Comparison of ENCODE assay signal across 19 mouse cellular contexts in the genomic region with DNA sequence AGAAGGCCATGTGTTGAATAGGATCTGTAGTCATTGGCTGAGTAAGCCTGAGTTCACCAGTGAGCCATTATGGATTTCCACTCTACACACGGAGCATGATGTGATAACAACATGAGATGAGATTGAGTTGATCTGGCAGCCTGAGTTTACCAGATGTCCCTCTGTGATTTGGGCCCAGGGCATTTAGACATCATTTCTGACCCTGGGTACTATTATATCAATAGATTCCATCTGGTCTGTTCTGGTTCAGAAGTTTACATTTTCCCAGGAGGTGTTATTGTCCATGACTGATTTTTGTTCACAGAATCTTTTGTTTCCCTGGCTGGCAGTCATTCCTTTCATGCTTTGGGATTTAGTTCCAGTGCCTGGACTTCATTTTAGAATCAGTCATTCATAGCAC.
DNase-seq lines count a peak whose midpoint lies in the region; ATAC-seq and TF ChIP-seq lines count a peak whose summit lies in the region.
"Had no signal": no experiment of that assay in that cellular context is flagged by ENCODE, and none has a peak within 500 bp of the region (broad histone marks: within the 10 kb centered on the region; RNA-seq: fewer than 3 reads in every experiment).

No protein-coding gene starts in this region.

- H3K27ac ChIP-seq in kidney, postnatal 0 days: no peak overlapping the region
- H3K27ac ChIP-seq in kidney, embryonic 15.5 days: no peak overlapping the region
- no peak overlapping the region for H3K27ac ChIP-seq in neural tube, embryonic 13.5 days (replicated peaks)
- no peak overlapping the region for H3K27ac ChIP-seq in neural tube, embryonic 15.5 days (replicated peaks)
- no peak overlapping the region for H3K27ac ChIP-seq in hindbrain, embryonic 16.5 days (ENCODE audit: low read depth, low read length)
- H3K27ac ChIP-seq: left cerebral cortex, adult 2 months; liver, embryonic 15.5 days had no signal

- peak; percentile 11 for DNase-seq in kidney, postnatal 0 days (ENCODE audit: low spot score)
- DNase-seq in heart, postnatal 36 days: no peak
- DNase-seq: adrenal gland, postnatal 25 days; B cell, adult 2 months; cerebellum, adult 8-10 months; kidney, adult 11 months; kidney, postnatal 25 days; thymus, postnatal 4 days had no signal

- no peaks in the 10 kb centered on the region for H3K27me3 ChIP-seq in kidney, postnatal 0 days (ENCODE audit: insufficient read depth, low read length)
- no peaks in the 10 kb centered on the region for H3K27me3 ChIP-seq in kidney, embryonic 15.5 days
- H3K27me3 ChIP-seq in neural tube, embryonic 13.5 days: no peaks in the 10 kb centered on the region
- H3K27me3 ChIP-seq in neural tube, embryonic 15.5 days (replicated peaks): no peaks in the 10 kb centered on the region
- H3K27me3 ChIP-seq in hindbrain, embryonic 16.5 days (replicated peaks; ENCODE audit: control insufficient read depth, insufficient read depth, low read length): no peaks in the 10 kb centered on the region
- H3K27me3 ChIP-seq: heart, embryonic 12.5 days; liver, embryonic 15.5 days had no signal

- ATAC-seq in kidney, postnatal 0 days (replicated peaks; ENCODE audit: low FRiP score, low read depth): no peak
- ATAC-seq in kidney, embryonic 15.5 days (replicated peaks; ENCODE audit: low FRiP score): no peak
- 0 out of 2 replicates have a peak, but pooled peaks have one; percentile 43 for ATAC-seq in neural tube, embryonic 13.5 days (ENCODE audit: low read depth)
- ATAC-seq in neural tube, embryonic 15.5 days (ENCODE audit: low FRiP score): no peak
- ATAC-seq in hindbrain, embryonic 16.5 days: peak; percentile 69; the same call in 1 of the 2 replicates
- no peak for ATAC-seq in monocyte, adult 5-6 weeks (replicated peaks; ENCODE audit: insufficient number of reproducible peaks, low FRiP score, low TSS enrichment, poor library complexity, severe bottlenecking)
- ATAC-seq: activated CD4-positive, CD25-positive, alpha-beta regulatory T cell, adult 4 months; forebrain, embryonic 14.5 days had no signal

- no peaks in the 10 kb centered on the region for H3K9me3 ChIP-seq in kidney, postnatal 0 days (replicated peaks; ENCODE audit: low read length)
- no peaks in the 10 kb centered on the region for H3K9me3 ChIP-seq in kidney, embryonic 15.5 days (replicated peaks)
- no peaks in the 10 kb centered on the region for H3K9me3 ChIP-seq in neural tube, embryonic 13.5 days
- no peaks in the 10 kb centered on the region for H3K9me3 ChIP-seq in neural tube, embryonic 15.5 days (replicated peaks)
- H3K9me3 ChIP-seq in hindbrain, embryonic 16.5 days (ENCODE audit: control insufficient read depth, low read length): no peaks in the 10 kb centered on the region
- H3K9me3 ChIP-seq: heart, embryonic 12.5 days; liver, embryonic 15.5 days had no signal

- no peak overlapping the region for H3K4me3 ChIP-seq in kidney, postnatal 0 days (replicated peaks; ENCODE audit: low read depth, low read length)
- H3K4me3 ChIP-seq in kidney, embryonic 15.5 days (replicated peaks): no peak overlapping the region
- no peak overlapping the region for H3K4me3 ChIP-seq in neural tube, embryonic 13.5 days
- no peak overlapping the region for H3K4me3 ChIP-seq in neural tube, embryonic 15.5 days (replicated peaks)
- H3K4me3 ChIP-seq in hindbrain, embryonic 16.5 days (ENCODE audit: low read length): no peak overlapping the region
- H3K4me3 ChIP-seq: erythroblast, embryonic 14.5 days; heart, embryonic 12.5 days; left cerebral cortex, adult 2 months; liver, embryonic 15.5 days had no signal

- no peak for TF ChIP-seq CTCF in kidney, postnatal 0 days (IDR thresholded peaks at IDR 0.05; ENCODE audit: low read depth)

- no peaks in the 10 kb centered on the region for H3K4me1 ChIP-seq in kidney, postnatal 0 days (replicated peaks; ENCODE audit: insufficient read depth, low read length)
- no peaks in the 10 kb centered on the region for H3K4me1 ChIP-seq in kidney, embryonic 15.5 days
- peaks cover 4% of the 10 kb centered on the region; the same call in 1 of the 2 replicates for H3K4me1 ChIP-seq in neural tube, embryonic 13.5 days (replicated peaks)
- H3K4me1 ChIP-seq in neural tube, embryonic 15.5 days: no peaks in the 10 kb centered on the region
- no peaks in the 10 kb centered on the region for H3K4me1 ChIP-seq in hindbrain, embryonic 16.5 days (ENCODE audit: control insufficient read depth, insufficient read depth, low read depth, low read length)
- H3K4me1 ChIP-seq: heart, embryonic 12.5 days; liver, embryonic 15.5 days had no signal

- intact Hi-C loops in heart, postnatal 36 days (cut with DNase I): no loop called here

- H3K36me3 ChIP-seq in kidney, postnatal 0 days (ENCODE audit: insufficient read depth, low read length): no peaks in the 10 kb centered on the region
- no peaks in the 10 kb centered on the region for H3K36me3 ChIP-seq in kidney, embryonic 15.5 days
- no peaks in the 10 kb centered on the region for H3K36me3 ChIP-seq in neural tube, embryonic 13.5 days
- H3K36me3 ChIP-seq in neural tube, embryonic 15.5 days: no peaks in the 10 kb centered on the region
- H3K36me3 ChIP-seq in hindbrain, embryonic 16.5 days (ENCODE audit: control insufficient read depth, insufficient read depth, low read length): no peaks in the 10 kb centered on the region
- H3K36me3 ChIP-seq: heart, embryonic 12.5 days; liver, embryonic 15.5 days had no signal

- no peak overlapping the region for H3K9ac ChIP-seq in kidney, postnatal 0 days (ENCODE audit: low read depth, low read length)
- H3K9ac ChIP-seq in kidney, embryonic 15.5 days: no peak overlapping the region
- no peak overlapping the region for H3K9ac ChIP-seq in neural tube, embryonic 13.5 days
- no peak overlapping the region for H3K9ac ChIP-seq in neural tube, embryonic 15.5 days (replicated peaks)
- H3K9ac ChIP-seq in hindbrain, embryonic 16.5 days (ENCODE audit: low read depth, low read length): no peak overlapping the region
- H3K9ac ChIP-seq: heart, embryonic 12.5 days; liver, embryonic 15.5 days had no signal

- 47% methylated on average over 1 of the region's 1 CpGs for WGBS in kidney, postnatal 0 days
- 63% methylated on average over 1 of the region's 1 CpGs for WGBS in kidney, embryonic 15.5 days
- WGBS in neural tube, embryonic 13.5 days: 19% methylated on average over 1 of the region's 1 CpGs
- 31% methylated on average over 1 of the region's 1 CpGs for WGBS in neural tube, embryonic 15.5 days
- 0% methylated on average over 1 of the region's 1 CpGs for WGBS in hindbrain, embryonic 16.5 days

- H3K4me2 ChIP-seq in kidney, postnatal 0 days (ENCODE audit: low read length): no peak overlapping the region
- no peak overlapping the region for H3K4me2 ChIP-seq in kidney, embryonic 15.5 days
- H3K4me2 ChIP-seq in neural tube, embryonic 13.5 days: no peak overlapping the region
- H3K4me2 ChIP-seq in neural tube, embryonic 15.5 days: no peak overlapping the region
- no peak overlapping the region for H3K4me2 ChIP-seq in hindbrain, embryonic 16.5 days (ENCODE audit: low read length)
- H3K4me2 ChIP-seq: heart, embryonic 12.5 days; liver, embryonic 15.5 days had no signal

Comparison
In these comparisons a context has a peak if more than half of its experiments do, and no peak if none do; other contexts are left out.
1. ATAC-seq: peak in neural tube, embryonic 13.5 days (single experiment) and hindbrain, embryonic 16.5 days (single experiment); none in kidney, postnatal 0 days (single experiment), kidney, embryonic 15.5 days (single experiment), neural tube, embryonic 15.5 days (single experiment) and monocyte, adult 5-6 weeks (single experiment).